Comparison of ENCODE assay signal across 7 mouse cellular contexts in genomic region chr2:132131266-132131665, GRCm38 (mm10). TPM values are rescaled to one million over a fixed set of nuclear protein-coding genes. Genes with fewer than 3 reads are reported as not detected.
A peak's percentile ranks its signal among the peaks of the same experiment; 100 is the strongest.
DNase-seq lines count a peak whose midpoint lies in the region; ATAC-seq lines count a peak whose summit lies in the region.

No protein-coding gene starts in this region.

- intact Hi-C loops in gastrocnemius, postnatal 14 days (cut with DNase I; ENCODE audit: low total_unique reads) = no loop called here

- H3K4me1 ChIP-seq in liver, embryonic 13.5 days (replicated peaks) = peaks cover 18% of the 10 kb centered on the region

- 0 out of 2 replicates have a peak overlapping the region, but pooled peaks have one; percentile 15 for H3K9ac ChIP-seq in liver, embryonic 13.5 days

- H3K9me3 ChIP-seq in liver, embryonic 13.5 days (replicated peaks) = no peaks in the 10 kb centered on the region

- DNase-seq in cerebellum, adult 9-10 months = peak; percentile 76
- DNase-seq in gastrocnemius, postnatal 14 days = peak; percentile 71
- peak; percentile 72 for DNase-seq in induced T-regulatory cell, adult 2 months (ENCODE audit: low read depth)
- peak; percentile 40 for DNase-seq in liver, embryonic 13.5 days
- peak; percentile 40 for DNase-seq in naive thymus-derived CD4-positive, alpha-beta T cell, adult 2 months (ENCODE audit: low read depth)
- DNase-seq in urinary bladder, postnatal 25 days (ENCODE audit: low spot score) = peak; percentile 58

- no peaks in the 10 kb centered on the region for H3K27me3 ChIP-seq in liver, embryonic 13.5 days

- no peaks in the 10 kb centered on the region for H3K36me3 ChIP-seq in liver, embryonic 13.5 days

- H3K4me2 ChIP-seq in liver, embryonic 13.5 days = peak overlapping the region; percentile 48

- H3K27ac ChIP-seq in liver, embryonic 13.5 days = no peak overlapping the region

- WGBS in liver, embryonic 13.5 days (ENCODE audit: insufficient replicate concordance) = 3% methylated on average over 9 of the region's 9 CpGs

- H3K4me3 ChIP-seq in liver, embryonic 13.5 days (replicated peaks) = no peak overlapping the region; the same call in 1 of the 2 replicates

- peak; percentile 84 for ATAC-seq in activated CD4-positive, CD25-positive, alpha-beta regulatory T cell, adult 4 months
- peak; percentile 83 for ATAC-seq in liver, embryonic 13.5 days (ENCODE audit: low read depth)

RNA-seq across cellular contexts. Expression of gene Slc23a2, which starts 13.6 kb away (rescaled TPM):
- polyA plus RNA-seq in activated CD4-positive, CD25-positive, alpha-beta regulatory T cell, adult 4 months (2017; shearing (Covaris generic)) = 10 to 100 TPM in 1 of 2 experiments, 1 to 10 TPM in 1; 9.8 to 11.1 TPM
- 1 to 10 TPM; 6.2 to 7.1 TPM for total RNA-seq in gastrocnemius, postnatal 14 days (2021)
- polyA plus RNA-seq in liver, embryonic 13.5 days (2015; fragmentation: Nextera tagmentation; extraction: Ambion mirVana) = 2.8 and 3.1 TPM in 2 replicates
